Mouse (Mus musculus): ENCODE results near the gene Wdr24.
"Not testable (repeated sequence)": the region's sequence is repeated elsewhere in the genome, so short reads cannot be mapped to it uniquely, and the experiment has no call there.

Gene Wdr24

GRCm38 (mm10) chr17:25823452-25823851, at the start of gene Wdr24:
Wdr24 (plus strand) TSS chr17:25823627.
- peak; percentile 78 for DNase-seq

- no peak for DNase-seq
Observed at GRCm38 (mm10) chr17:25775318-25776062, 47.9 kb upstream of the Wdr24 start.

- no peak for DNase-seq
Observed at GRCm38 (mm10) chr17:25777948-25778347, 45.5 kb upstream of the Wdr24 start.

- DNase-seq: no peak
Observed at GRCm38 (mm10) chr17:25781339-25781738, 42.1 kb upstream of the Wdr24 start.

GRCm38 (mm10) chr17:25783086-25783485, 40.3 kb upstream of the Wdr24 start:
- DNase-seq: no peak

GRCm38 (mm10) chr17:25783861-25784574, 39.4 kb upstream of the Wdr24 start:
- DNase-seq: no peak

GRCm38 (mm10) chr17:25785281-25785745, 38.1 kb upstream of the Wdr24 start, which contains the start of gene Haghl:
Haghl (minus strand) TSS chr17:25785673.
- DNase-seq: peak; percentile 97

- DNase-seq: no peak
Observed at GRCm38 (mm10) chr17:25786280-25786679, 37.1 kb upstream of the Wdr24 start, which contains the start of gene Ccdc78. Ccdc78 (plus strand) TSS chr17:25786580.

GRCm38 (mm10) chr17:25786781-25787504, 36.5 kb upstream of the Wdr24 start:
- no peak for DNase-seq

- peak; percentile 70 for DNase-seq
Observed at GRCm38 (mm10) chr17:25791320-25791842, 32.0 kb upstream of the Wdr24 start.

GRCm38 (mm10) chr17:25791843-25792527, 31.4 kb upstream of the Wdr24 start:
- DNase-seq: peak; percentile 89

- DNase-seq: peak; percentile 86
Observed at GRCm38 (mm10) chr17:25792615-25793014, 30.8 kb upstream of the Wdr24 start, which contains the start of gene Fam173a. Fam173a (minus strand) TSS chr17:25792901.

GRCm38 (mm10) chr17:25794197-25794596, 29.2 kb upstream of the Wdr24 start:
- DNase-seq: no peak

- DNase-seq: no peak
Observed at GRCm38 (mm10) chr17:25794998-25795397, 28.4 kb upstream of the Wdr24 start.

- DNase-seq: no peak
Observed at GRCm38 (mm10) chr17:25795609-25796092, 27.8 kb upstream of the Wdr24 start, which contains the start of gene AC134908.4. AC134908.4 (minus strand) TSS chr17:25795659.

- peak; percentile 59 for DNase-seq
Observed at GRCm38 (mm10) chr17:25796211-25796771, 27.1 kb upstream of the Wdr24 start.

- DNase-seq: peak; percentile 97
Observed at GRCm38 (mm10) chr17:25796951-25797369, 26.5 kb upstream of the Wdr24 start, which contains the start of gene Metrn. Metrn (minus strand) TSS chr17:25797136.

GRCm38 (mm10) chr17:25801029-25801428, 22.4 kb upstream of the Wdr24 start:
- peak; percentile 73 for DNase-seq

- DNase-seq: no peak
Observed at GRCm38 (mm10) chr17:25802825-25803517, 20.5 kb upstream of the Wdr24 start.

GRCm38 (mm10) chr17:25806507-25806906, 16.9 kb upstream of the Wdr24 start:
- DNase-seq: no peak

GRCm38 (mm10) chr17:25807452-25807851, 16.0 kb upstream of the Wdr24 start:
- DNase-seq: not testable (repeated sequence)

All from thymus, postnatal 4 days (tissue).